Mouse (Mus musculus): ENCODE measurements around the gene Zbtb20.

DNA sequence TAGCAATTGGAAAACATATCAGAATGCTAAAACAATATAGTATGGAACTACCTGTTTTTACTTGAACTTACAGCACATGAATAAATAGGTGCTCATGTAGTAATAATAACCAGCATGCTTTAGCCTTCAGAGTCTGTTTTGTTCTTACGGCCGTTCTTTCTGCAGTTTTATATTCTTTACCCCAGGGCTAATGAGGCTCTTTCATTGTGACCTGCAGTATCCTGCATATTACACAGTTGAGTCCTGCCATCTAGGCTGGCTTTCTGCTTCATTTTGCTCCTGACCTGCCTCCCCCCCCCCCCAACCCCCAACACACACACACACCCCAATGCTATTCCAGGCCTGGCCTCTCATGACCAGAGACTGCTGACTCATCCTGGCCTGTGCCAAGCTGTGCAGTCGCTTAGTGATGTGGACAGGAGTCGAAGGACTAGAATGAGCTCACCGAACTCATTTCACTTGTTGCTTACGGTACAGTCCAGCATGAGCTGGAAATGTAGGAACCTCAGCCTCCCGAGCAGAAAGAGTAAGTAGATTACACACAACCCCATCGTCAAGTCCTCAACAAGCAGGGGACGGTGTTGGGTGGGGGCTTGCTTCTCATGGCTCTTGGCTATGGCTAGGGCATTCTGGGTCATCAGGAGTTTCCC, 487.1 kb downstream of the Zbtb20 start:
- TF ChIP-seq POLR2A (IDR thresholded peaks at IDR 0.05; ENCODE audit: low read depth, low read length) = peak; percentile 75
- no peak for TF ChIP-seq CTCF (IDR thresholded peaks at IDR 0.05; ENCODE audit: borderline replicate concordance, insufficient read depth, low read length)
